Mouse (Mus musculus) heart, postnatal 4 days (tissue): Measurements from ENCODE around the gene Chpf2. TPM values are rescaled to one million over a fixed set of nuclear protein-coding genes. Genes with fewer than 3 reads are reported as not detected.

ENCODE experiments used
- DNase-seq: peaks from one replicate; pipeline ENCODE4 v3.0.0; 2021
- total RNA-seq, 2 experiments: library from RNA; stranded (reverse); gene quantifications; 2 replicates each; pipeline ENCODE4 v1.2.3; 2021

Gene Chpf2
- total RNA-seq, 2 experiments from 2014 or later, result 19.9 to 21.6 TPM

DNA sequence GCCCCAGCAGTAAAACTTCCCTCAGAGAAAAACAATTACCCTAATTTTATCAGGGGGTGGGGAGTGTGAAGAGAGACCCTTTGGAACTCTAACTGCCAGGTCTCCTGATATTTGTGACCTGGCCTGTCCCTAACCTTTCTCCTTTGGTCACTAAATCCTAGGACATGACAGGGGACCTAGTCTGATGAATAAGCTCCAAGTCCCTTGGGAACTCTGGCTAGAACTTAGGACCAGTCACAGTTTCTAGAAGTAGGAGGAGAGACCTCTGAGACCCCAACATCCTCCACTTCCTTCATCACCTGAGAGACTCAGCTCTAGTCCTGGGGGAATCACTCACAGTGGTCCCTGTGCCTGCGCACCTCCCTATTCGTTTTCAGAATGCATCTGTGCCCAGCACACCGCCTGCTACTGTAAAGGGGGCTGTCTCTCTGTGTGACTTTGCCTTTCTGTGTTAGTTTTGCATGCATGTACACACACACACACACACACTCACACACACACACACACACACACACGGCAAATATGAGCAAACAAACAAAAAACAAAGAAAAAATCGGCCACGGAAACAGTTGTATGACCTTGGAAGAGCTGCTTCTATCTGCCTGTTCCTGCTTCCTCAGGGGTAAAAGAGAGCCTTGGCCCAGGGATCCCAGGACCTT lies 18.9 kb downstream of the Chpf2 start:
- no peak for DNase-seq

DNA sequence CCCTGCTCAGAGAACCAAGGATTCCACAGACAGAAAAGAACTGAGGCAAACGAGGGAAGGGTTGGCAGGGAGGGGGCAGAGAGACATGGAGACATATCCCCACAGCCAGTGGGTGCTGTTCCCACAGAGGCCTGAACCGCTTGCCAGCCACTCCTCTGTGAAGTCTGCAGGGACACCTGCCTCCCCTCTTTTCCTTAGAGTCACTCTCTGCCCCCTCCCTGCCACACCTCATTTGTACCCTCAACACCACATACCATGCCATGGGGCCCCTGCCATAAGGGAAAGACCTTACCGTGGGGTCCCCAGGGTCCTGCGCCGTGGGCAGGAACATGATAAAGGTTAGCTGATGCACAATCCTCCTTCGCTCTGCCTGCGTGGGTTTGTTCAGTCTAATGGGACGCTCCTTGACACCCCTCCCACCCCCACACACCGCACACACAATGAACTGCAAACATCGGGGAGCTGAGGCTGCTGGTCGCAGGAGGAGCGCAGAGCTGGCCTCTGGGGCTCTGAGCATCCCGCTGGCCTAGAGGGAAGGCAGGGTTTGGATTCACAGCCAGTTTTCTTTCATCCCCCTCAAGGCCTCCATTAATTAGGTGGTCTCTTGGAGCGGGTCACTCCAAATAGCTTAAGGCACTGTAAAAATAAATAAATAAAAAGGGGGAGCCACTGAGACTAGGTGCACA lies 19.6 kb downstream of the Chpf2 start:
- no peak for DNase-seq

DNA sequence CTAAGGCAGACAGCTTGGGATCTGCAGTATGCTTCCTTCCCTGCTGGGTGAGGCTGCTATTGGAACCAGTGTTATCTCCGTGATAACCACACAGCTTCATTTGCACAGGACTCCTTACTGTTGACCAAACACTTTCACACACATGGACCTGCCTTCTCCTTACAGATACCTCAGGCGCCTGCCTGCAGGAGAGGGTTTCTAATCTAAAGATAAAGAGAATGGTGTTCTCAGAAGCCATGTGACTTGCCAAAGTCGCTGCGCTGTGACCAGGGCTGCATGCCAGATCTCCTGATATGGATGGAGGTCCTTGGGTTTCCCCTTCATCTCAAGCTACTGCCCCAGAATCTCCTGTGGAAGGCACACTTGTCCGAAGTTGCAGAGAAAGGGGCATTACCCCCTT lies 22.8 kb downstream of the Chpf2 start:
- DNase-seq, result no peak

DNA sequence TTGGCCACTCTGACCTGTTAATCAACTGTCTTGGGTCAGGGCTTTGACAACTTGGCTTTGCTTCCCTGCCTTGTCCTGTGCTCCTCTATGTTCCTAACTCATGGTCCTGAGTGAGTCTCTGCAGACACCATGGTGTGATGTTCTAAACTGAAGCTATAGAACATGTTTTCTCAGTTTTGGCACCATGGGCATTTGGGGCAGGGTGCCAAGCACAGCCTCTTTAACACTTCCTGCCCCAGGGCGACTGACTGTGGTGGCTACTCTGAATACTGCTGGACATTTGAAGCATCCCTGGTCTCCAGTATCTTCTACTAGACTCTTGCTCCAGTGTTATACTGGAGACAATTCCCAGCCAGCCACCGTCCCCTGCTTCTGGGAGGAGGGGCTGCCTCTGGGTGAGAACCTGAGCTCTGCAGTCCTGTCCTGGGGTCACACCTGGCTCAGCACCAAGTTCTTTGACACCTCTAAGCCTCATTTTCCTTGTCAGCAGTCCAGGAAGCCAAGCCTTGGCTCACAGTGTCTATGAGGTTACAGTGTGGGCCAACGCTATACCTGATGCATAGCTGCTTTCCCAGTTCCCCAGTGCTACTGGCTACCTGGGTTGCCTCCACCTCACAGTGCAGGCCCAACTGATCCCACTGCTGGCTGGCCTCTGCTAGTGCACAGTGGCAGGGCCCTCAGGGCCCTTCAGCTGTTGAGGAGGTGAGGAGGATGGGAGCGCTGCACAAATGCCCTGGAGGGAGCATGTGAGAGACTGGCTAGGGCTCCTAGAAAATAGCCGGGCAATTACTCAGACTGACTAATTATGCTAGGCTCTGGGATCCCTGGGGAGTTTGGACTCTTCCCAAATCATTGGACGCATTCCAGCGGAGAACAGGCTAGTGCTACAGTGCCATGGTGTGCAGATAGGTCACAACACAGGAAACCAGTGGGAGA lies 25.1 kb downstream of the Chpf2 start:
- DNase-seq, result peak; percentile 56

DNA sequence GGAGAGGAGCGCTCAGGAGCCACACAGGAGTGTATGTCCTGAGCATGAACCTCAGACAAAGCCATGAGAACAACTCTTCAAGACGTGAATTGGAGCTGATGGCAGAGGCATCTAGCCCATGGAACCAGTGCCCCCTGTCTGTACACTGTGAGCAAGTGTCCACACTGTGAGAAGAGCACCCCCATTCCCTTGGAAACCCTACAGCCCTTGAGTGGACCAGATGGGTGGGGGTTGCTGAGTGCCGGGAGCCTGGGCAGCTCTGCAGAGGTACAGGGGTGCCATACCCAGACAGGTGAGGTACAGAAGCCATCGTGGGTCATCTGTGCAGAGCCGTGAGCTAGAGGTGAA lies 25.7 kb downstream of the Chpf2 start:
- DNase-seq, result no peak

DNA sequence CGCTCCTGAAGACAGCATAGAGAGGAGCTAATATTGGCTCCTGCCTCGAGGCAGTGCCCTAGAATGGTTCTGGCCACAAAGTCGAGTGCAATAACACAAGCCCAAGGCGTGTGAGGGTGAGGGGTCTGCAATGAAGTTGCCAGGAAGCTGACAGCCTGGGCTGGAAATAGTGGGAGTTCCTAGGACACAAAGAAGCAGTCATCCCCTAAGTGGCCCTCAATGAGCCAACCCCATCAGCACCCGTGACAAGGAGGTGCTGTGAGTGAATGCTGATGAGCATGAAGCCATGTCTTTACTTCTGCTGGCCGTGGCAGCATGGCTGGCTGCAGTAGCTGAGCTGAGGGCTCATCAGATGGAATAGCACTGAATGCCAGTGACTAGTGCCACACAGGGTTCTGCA lies 28.6 kb downstream of the Chpf2 start:
- DNase-seq, result no peak

DNA sequence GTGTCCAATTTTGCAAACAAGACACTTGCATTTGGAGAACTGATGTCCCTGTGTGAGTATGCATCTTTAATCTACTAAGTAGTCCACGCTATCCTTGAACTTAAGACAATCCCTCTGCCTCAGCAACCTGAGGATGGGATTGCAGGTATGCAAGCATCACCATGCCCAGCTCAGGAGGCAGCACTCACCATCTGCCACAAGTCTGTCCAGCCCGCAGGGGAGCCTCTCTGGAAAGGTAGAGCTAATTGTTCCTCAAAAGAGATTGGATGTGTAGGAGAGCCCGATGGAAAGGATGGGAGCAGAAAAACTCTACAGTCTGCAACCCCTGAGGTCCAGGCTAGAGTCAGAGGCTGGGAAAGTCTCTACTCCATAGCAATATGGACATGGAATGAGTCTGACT lies 32.4 kb downstream of the Chpf2 start:
- no peak for DNase-seq

DNA sequence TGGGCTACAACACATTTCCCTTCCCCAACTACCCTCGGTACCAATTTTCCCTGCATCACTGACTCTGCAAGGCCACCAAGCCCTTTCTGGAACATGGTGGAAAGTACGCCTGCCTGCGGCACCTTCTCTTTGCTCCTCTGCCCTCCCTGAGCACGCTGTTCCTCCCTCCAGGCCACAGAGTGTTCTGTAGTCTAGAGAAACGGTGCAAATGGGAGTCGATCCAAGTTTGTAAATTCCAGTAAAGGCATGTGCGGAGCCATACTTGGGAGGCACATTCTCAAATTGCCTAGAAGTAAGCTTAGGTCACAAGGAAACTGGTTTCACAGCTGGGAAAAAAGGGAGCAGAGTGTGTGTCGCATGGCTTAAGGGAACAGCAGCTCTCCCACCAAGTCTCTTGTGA lies 33.6 kb downstream of the Chpf2 start:
- DNase-seq, result no peak

DNA sequence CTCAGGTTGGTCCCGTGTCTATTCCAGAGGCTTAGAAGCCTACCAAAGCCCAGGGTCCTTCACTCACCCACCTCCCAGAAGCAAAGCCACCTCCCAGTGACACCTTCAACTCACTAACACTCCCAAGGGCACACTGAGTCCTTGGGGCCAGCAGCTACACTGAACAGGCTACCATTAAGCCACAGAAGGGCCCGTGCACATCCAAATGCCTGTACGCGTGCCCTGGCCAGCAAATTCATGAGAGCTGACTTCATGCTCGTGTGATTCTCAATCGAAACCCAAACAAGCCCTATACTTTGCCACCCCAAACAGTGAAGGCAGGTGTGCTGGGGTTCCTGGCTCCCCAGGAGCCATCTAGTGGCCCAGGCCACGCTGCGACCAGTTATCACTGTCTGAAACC lies 34.1 kb downstream of the Chpf2 start:
- DNase-seq, result no peak

DNA sequence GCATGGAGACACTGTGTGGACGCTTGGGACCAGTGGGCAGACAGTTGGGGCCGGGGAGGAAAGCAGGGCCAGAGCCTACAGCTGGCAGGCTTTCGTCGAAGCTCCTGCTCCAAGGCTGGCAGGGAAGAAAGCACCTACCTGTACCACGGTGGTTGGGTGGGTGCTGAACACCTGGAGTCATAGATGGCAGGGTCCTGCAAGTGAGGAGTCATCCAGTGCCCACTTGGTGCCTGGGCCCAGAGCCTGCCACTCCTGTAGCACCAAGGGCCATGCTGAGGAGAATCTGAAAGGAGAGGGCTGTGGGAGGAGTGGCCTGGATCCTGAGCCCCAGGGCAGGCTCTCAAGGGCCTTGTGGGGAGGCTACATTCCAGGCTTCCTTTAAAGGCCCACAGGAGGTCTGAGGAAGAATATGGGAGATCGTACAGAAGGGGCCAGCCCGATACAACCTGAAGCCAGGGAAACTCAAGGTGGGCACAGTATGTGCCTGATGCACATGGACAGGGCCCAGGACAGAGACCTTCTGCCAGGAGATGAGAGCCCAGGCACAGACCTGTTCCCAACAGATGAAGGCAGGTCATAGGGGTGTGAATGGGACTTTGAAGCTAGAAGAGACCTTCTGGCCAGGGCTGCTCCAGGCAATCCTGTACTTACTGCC lies 36.0 kb downstream of the Chpf2 start:
- no peak for DNase-seq

DNA sequence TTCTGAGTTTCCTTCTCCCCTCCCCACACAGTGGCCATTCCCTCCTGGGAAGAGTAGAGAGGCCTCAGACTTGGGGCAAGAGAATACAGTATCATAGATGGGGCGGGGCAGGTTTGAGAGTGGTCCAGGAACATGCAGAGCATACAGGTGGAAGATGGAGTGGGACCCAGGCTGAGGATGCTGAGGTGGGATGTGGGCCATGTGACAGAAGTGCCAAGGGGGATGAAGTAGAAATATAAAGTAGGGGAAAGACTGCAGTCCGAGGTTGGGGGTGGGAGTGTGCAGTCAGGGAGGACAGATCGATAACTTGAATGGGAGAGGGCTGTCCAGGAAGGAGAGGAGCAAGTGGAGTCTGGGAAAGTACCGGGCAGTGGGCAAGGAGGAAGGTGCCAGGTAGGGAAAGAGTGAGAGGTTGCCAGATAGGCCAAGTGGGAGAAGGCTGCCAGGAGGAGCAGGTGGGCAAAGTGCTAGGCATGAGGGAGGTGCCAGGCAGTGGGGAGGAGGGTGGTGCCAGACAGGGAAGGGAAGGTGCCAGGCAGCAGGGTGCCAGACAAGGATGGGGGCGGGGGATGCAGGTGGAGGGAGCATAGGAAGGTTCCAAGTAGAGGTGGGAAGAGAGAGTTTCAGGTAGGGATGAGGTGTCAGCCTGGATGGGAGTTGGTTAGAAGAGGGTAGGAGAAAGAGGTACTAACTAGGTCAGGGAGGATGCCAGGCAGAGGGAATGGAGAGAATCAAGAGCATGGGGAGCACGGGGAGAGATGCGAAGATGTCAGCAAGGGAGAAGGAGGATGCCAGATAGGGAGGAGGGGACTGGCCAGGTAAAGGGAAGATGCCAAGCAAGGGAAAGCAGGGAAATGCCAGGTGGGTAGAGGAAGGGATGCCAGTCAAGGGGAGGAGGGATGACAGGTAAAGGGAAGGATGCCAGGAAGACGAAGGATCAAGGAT lies 36.8 kb downstream of the Chpf2 start:
- no peak for DNase-seq

DNA sequence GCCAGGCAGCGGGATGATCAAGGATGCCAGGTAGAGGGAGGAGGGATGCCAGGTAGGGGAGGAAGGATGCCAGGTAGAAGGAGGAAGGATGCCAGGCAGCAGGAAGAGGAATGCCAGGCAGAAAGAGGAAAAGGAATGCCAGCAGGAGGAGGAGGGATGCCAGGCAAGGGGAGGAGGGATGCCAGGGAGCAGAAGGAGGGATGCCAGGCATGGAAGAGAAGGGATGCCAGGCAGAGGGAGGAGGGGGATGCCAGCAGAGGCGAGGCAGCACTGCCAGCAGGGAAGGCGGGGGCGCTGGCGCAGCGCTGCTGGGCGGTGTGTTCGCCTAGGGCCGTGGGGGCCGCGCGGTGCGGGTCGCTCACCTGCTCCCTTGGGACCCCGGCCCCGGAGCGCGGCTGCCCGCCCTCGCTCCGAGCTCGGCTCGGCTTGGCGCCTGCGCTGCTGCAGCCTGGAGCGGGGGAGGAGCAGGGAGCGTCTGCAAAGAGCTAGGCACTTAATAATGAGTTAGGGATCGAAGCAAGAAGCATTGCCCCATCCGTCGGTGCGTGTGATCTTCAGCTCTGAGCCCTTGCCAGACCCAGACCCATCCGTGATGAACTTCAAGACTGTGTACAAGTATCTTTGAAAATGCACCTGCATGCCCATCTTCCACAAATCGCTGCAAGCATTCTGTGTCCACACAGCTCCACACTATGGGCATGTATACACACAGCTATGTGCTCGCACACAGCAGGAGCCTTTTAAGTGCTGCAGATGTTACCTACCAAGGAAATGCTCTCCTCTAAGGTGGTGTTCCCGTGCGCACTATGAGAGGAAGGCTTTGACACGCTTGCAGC lies 37.7 kb downstream of the Chpf2 start, which contains the start of gene Smarcd3:
Gene Smarcd3, minus strand, starts transcription at position 426 of the 836 bp plus-strand sequence.
- DNase-seq, result peak; percentile 53

DNA sequence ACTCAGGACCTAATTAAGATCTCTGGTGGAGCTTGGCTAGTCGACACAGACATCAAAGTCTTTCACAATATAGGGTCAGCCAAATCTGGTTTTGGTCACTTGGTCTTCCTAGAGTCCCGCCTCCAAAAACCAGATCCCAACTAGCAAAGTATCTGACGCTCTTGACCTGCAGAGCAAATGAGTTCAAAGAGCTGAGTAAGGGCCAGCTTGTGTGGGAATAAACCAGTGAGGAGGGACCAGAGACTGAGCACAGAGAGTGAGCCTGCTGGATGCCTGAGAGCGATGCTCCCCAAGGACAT lies 38.2 kb downstream of the Chpf2 start:
- DNase-seq, result no peak

DNA sequence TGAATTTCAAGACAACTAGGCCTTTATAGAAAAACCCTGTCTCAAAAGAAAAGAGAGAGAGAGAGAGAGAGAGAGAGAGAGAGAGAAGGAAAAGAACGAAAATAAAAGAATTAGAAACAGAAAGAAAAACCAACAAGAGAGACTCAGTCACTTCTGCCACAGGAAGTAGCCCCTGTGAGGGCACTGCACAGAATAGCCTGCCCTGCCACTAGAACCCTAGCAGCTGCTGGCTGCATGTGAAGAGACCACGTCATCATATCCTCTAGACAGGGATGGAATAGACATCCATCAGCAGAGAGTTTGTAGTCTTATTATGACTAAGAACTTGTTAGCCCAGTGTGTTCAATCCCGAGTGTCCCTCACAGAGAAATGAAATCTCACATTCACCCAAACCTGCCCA lies 43.2 kb downstream of the Chpf2 start:
- DNase-seq, result no peak

DNA sequence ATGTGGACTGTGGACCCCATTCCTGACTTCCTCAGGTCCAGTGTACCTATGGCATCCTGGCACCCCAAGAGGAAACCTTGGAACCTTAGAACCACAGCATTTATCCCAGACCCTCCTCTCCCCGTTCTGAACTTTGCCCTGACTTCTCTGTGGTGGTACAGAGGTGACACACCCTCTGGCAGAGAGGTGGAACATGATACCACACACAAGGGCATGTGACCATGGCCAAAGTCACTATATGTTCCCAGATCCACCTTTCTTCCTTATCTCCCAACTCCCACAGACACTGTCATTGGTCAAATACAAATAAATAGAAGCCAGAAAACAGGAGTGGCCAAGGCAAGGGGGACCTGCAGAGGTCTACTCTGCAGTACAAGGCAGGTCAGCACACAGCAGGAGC lies 48.6 kb downstream of the Chpf2 start:
- no peak for DNase-seq

DNA sequence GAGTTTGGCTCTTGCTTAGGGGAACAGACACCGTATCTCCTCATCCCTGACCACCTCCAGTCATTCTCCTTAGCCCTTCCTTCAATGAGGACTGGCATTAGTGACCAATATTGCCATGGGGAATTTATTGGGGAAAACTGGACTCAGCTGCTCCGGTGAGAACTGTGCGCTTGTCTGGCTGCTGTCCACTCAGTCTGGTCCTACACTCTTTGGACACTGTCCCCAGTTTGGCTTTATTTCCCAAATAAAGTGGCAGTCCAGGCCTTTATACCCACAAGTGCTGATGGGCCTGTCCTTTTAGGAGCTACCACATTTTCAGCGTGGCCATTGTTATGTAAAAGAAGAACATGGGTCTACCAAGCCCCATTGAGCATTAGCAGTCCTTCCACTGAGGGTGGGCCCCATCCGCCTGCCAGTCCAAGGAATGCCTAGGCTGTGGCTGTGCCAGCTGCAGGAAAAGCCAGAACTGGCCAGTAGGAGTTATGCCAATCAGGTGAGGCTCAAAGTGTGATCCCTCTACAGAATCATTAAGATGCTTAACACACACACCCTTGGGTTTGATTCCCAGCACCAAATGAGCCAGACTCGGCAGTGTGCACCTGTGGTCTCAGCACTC lies 49.1 kb downstream of the Chpf2 start:
- no peak for DNase-seq

DNA sequence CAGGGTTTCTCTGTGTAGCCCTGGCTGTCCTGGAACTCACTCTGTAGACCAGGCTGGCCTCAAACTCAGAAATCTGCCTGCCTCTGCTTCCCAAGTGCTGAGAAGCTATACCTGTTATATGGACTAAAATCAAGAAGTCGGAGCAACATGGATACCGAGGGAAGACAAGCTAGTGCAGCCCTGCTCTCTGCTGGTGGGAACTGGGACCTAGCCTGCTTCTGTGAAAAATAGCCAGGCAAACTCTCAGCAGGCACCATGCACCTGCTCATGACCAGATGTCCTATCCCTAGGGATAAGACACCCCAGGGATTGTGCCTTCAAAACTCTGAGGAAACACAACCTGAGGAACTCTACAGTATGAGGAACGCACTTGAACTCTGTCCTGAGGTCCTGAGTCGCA lies 50.4 kb downstream of the Chpf2 start:
- no peak for DNase-seq

DNA sequence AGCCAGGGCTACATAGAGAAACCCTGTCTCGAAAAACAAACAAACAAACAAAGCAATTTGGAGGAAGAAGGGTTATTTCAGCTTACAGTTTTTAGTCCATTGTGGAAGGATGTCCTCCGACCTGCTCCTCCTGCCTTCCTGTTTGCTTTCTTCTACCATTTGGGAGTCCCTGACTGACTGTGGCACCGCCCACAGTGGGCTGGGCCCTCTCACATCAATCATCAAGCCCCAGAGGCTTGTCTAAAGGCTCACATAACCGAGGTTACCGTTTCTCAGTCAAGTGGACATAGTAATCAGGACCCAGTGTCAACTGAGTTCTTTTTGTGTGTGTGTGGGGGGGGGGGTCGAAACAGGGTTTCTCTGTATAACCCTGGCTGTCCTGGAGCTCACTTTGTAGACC lies 51.6 kb downstream of the Chpf2 start:
- DNase-seq, result no peak

DNA sequence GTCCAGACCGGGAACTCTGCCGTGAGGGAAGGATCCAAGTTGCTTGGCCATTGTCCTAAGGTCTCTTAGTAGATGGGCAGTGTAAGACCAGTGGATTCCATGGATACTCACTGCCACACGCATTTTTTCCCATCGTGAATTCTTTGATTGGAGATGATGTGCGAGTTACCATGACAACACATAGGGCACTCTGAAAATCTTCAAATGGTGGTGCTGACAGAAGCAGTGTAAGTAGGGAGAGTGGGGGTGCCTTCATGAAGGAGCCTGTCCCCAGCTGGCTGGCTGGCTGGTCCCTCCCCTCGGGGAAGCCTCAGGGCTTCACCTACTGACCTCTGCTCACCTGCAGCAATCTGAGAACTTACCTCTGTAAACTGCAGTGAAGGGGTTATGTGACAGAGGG lies 52.5 kb downstream of the Chpf2 start:
- DNase-seq, result no peak
